Mouse (Mus musculus): ENCODE results near the gene Papss2.

GRCm38 (mm10) chr19:32599006-32599405 is 3.4 kb downstream of the Papss2 start:
- TF ChIP-seq EP300 (IDR thresholded peaks at IDR 0.05; ENCODE audit: low read depth) (no peak), CTCF (IDR thresholded peaks at IDR 0.05; ENCODE audit: low read depth) (no peak)
